Mouse (Mus musculus) mesoderm, embryonic 11.5 days (tissue): ENCODE measurements around the gene Prdm11.

Experiments used
- DNase-seq: peaks from one replicate; pipeline ENCODE4 v3.0.0-alpha.2; 2012; ENCODE audit warnings: low read depth, low spot score

Prdm11 gene

GRCm38 (mm10) chr2:93046509-93046835 is 505 bp upstream of the Prdm11 start:
- DNase-seq, result no peak

DNA sequence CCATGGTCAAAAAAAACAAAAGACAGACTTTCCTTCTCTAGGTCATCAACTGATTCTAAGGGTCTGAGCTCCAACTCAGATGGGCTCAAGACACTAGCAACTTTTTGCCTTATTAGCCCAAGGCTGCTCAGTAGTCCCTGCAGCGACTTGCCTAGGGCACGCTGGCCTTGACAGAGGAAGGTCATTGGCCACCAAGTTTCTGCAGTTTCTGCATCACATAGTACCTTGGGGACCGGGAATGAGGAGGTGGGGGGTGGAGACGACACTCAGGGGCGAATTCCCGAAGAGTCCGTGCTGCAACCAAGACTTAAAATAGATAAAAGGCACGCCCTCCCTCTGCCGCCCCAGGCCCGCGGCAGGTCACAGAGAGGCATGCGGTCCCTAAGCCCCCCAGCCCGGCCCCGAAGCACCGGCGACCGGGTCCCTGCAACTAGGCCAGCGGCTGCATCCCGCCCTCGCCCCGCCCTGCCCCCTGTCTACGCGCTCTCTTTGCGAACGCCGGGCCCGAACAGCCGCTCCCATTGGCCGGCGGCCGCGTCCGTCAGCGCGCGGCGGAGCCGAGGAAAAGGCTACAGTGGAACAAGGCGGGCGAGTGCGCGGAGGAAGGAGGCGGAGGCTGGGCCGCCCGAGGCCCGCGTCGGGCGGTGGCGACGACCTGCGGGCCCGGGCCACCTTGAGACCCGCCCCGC is 694 bp downstream of the Prdm11 start:
- DNase-seq, result peak; percentile 94

- no peak for DNase-seq
Measured at GRCm38 (mm10) chr2:93043449-93044157, 2.4 kb downstream of the Prdm11 start.

DNA sequence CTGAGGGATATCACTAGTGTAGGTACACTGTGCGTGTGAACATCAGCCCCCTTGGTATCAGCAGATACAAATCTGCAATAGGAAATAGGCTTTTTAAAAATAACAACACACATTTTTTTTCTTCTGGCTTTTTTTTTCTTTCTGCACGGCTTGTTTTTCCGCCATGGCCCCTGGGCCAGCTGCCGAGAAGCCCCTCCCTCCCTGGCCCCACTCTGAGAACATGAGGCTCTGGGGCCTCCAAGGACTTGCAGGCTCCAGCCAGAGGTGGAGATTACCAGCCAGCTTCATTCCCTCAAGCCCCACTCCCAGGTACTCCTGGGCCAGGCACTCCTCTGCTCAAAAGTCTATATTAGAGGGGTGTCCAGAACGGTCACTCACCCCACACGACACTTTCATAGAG is 4.5 kb downstream of the Prdm11 start:
- no peak for DNase-seq

GRCm38 (mm10) chr2:93040841-93041240 is 5.1 kb downstream of the Prdm11 start:
- DNase-seq, result no peak

DNA sequence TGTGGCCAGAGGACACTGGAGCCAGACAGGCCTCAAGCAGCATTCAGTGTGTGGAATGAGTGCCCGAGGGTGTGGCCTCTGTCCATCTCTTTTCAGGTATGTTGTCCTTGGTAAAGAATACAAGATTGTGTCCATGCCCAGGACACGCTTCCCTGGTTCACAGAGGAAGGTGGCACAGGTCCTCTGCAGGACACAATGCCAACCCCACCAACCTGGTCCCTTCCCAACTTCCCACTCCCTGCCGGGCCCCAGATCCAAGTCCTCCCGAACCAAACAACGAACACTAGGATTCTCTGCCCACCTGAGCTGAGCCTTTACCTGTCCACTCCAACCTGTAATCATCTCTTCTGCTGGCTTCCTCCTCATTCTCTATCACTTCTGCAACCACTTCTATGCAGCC is 6.3 kb downstream of the Prdm11 start:
- DNase-seq, result no peak

GRCm38 (mm10) chr2:93039043-93039442 is 6.9 kb downstream of the Prdm11 start:
- DNase-seq, result no peak

GRCm38 (mm10) chr2:93035631-93036030 is 10.3 kb downstream of the Prdm11 start:
- DNase-seq, result no peak

DNA sequence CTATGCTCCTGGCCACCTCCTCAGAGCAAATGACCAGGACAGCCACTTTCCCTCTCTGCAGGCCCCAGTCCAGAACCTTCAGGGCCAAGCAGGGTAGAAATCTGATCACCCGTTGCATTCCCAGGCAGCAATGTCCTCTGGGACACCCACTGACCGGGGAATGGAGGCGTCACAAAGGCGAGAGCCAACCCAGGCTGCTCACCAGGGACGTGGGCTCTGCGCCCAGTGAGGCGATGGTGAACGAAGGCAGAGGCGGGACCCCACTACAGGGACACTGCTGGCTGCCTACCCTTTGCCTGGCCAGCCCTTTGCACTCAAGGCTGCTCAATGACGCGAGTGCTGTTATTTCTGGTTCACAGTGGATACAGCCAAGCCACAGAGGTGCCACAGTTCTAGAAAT is 13.3 kb downstream of the Prdm11 start:
- DNase-seq, result no peak

- DNase-seq, result no peak
Measured at GRCm38 (mm10) chr2:93032049-93032448, 13.9 kb downstream of the Prdm11 start.

- DNase-seq, result peak; percentile 38
Measured at GRCm38 (mm10) chr2:93031021-93031420, 14.9 kb downstream of the Prdm11 start.

GRCm38 (mm10) chr2:93030101-93030500 is 15.9 kb downstream of the Prdm11 start:
- no peak for DNase-seq

DNA sequence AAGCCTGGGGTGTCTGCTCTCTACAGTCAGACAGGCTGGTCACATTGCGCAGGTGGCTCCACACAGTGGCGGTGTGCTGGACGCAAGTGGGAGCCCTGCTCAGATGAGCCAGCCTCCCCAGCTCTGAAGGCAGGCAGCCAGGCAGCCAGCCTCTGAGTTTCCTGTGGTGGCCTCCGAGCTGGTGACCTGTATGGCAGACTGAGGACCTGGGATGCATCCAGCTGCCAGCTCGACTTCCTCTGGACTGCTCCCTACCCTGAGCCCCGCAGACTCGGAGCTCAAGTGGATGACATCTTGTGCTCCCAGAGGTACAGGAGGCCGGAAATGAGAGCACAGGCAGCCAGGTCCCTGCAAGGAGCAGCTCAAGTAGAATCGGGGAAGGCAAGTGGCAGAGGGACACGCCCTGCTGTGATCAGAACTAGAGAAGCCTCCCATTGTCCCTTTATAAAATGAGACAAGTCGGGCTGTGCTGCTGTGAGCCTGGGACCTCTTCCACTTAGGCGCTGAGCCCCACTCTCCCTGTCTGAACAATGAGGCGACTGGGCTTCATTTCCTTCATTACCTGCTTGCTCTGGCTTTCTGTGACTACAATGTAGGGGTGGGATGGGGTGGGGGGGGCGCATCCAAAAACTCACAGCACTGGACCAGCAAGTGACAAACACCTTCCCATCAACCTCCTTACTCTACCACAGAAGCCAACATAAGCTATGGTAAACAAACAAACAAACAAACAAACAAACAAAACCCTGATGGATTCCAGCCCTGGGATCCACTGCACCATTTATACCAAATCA is 16.5 kb downstream of the Prdm11 start:
- no peak for DNase-seq

DNA sequence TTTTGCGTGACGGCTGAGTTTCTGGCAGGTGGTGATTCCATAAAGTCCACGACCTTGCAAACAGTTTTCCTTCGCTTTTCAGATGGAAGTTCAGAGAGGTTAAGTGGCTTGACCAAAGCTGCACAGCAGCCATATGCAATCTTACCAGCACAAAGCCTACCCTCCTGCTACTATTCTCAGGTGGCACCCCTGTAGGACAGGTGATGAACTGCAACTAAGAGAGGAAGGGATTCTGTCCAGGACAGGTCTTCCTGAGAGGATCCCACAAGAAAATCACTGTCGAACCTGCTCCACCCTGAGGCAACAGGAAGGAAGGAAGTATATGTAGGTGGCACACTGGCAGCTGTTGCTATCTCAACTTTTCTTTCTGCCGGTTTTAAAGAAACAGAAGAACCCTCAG is 17.1 kb downstream of the Prdm11 start:
- DNase-seq, result no peak

GRCm38 (mm10) chr2:93027713-93028112 is 18.3 kb downstream of the Prdm11 start:
- no peak for DNase-seq

- DNase-seq, result no peak
Measured at GRCm38 (mm10) chr2:93024431-93024830, 21.5 kb downstream of the Prdm11 start.

DNA sequence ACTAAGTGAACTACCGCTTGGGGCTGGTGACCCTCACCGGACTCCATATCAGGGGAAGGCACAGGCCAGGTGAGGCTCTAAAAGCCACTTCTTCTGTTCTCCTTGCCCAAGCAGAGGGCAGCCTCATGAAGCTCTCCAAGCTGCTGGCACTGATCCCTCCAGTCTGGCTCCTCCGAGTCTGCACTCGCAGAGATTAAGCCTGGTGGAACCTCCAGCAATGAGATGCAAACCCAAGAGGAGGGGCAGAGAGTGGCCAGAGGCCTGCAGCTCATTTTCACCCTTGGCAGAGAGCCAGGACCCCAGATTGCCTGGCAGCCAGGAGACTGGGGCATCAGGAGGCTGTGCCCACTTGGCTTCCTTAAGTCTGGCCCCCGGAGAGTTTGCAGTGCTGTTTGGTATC is 27.1 kb downstream of the Prdm11 start:
- no peak for DNase-seq

DNA sequence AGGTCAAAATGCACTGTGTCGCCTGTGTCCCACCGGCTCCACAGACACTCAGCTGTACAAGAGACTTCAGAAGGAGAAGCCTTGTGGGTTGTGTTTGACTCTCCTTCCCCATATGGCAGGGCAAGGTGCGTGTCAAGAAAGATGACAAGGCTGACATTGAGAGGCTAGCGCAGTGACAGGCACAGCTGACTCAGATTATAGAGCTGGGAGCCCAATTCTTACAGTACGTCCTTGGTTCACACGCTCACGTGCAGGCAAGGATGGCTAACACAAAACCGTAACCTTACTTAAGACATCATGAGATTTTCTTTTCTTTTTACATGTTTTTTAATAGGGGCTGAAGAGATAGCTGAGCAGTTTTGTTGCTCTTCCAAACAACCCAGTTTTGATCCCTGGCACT is 28.8 kb downstream of the Prdm11 start:
- DNase-seq, result no peak

DNA sequence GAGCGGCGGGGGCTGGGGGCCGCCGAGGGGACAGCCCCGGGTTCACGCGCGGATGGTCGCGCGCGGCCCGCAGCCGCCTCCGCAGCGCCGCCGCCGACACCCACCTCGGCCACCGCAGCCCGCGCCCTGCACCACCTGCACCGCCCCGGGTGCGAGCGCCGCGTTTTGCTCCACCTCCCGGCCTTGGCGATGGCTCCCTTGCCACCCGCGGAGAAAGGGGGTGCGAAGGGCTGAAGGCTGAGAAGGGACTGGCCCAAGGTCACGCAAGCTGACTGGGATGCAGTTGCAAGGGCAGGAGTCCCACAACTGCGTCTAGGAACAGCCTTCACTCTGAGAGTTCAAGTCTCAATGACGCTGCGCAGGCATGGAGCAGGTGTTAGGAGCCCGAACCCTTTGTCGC is 30.9 kb downstream of the Prdm11 start:
- peak; percentile 34 for DNase-seq

DNA sequence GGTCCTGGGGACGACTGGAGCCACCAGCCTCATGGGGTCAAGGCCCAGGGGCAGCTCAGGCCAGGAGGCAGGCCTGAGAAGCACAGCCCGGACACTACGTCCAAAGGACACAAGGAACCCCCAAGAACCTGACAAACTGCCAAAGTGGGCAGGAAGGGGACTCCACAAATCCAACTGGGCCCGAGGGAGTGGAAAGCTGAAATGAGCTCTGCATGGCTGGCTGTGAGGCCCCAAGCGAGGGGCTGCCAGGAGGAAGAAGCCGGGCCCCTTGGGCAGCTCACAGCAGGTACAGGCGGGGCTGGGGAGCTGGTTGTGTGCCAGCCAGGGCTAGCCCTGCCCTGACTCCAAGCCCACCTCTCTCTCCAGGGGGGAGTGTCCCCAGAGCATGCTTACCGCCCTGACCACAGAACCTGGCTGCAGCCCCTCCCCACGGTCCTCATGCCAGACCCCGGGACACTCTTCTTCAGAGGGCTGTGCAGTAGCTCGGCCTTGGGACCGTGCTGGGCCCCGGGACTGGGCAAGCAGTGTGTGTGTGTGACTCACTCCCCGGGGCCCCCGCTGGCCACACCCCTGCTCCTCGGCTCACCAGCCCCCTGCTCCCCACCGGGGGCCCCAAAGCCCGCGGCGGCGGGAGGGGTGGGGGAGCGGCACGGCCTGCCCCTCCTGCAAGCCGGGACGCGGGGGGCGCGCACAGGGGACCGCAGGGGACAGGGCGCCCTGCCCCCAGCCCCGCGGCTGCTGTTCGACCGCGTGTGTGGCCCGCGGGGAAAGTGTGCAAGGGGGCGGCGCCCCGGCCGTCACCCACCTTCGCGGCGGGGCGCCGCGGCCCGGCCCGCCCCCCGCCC is 31.7 kb downstream of the Prdm11 start:
- peak; percentile 37 for DNase-seq

DNA sequence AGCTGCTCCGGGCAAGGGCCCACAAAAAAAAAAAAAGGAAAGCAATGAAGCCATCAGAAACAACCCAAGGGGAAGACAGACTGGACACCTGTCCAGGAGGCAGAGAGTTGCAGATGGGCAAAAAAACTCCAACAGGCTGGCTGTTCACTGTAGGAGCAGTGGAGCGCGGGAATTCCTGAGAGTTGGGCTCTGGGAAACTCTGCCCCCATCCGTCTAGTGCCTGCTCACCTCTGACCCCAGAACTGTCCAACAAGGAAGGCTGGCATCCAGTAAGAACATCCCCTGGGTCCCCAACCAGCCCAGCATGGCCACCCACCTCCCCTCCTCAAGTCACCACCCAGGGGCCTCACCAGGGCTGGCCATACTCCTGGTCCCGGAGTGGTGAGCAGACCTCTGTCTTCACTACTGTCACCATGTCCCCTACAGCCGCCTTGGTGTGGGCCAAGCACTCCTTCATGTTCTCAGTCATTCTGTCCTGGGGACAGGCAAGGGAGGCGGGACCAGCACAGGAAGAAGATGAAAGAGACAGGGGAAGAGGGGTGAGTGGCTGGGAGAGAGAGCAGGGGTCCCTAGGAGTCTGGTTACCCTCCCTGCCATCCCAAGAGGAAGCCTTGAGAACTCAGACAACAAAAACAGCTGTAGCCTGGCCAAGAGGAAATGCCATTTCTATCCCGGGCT is 32.4 kb downstream of the Prdm11 start:
- DNase-seq, result no peak
